Mouse (Mus musculus) thymus, adult 2 months (tissue): ENCODE data around the gene Tuba1b. TPM values are rescaled to one million over a fixed set of nuclear protein-coding genes. Genes with fewer than 3 reads are reported as not detected.

Experiments used
- DNase-seq: peaks from one replicate; pipeline ENCODE4 v3.0.0; 2021
- H3K27ac ChIP-seq: fragments of 200-500 bp; 2 replicates; pipeline ENCODE4 v1.5.1; 2012; ENCODE audit warnings: low read length, control low read depth; ENCODE audit not compliant: control insufficient read depth, insufficient read depth
- H3K27me3 ChIP-seq: fragments of 200-500 bp; 2 replicates; pipeline ENCODE4 v1.6.1; 2012; ENCODE audit warnings: mild to moderate bottlenecking, low read length, moderate library complexity, mixed read lengths; ENCODE audit not compliant: control insufficient read depth, insufficient read depth
- H3K36me3 ChIP-seq: fragments of 200-500 bp; 2 replicates; pipeline ENCODE4 v1.6.1; 2012; ENCODE audit warnings: mild to moderate bottlenecking, low read length, moderate library complexity; ENCODE audit not compliant: control insufficient read depth, insufficient read depth
- H3K4me1 ChIP-seq: fragments of 200-500 bp; replicated peaks from 2 replicates; pipeline ENCODE4 v1.6.1; 2012; ENCODE audit warnings: low read length; ENCODE audit not compliant: control insufficient read depth, insufficient read depth
- H3K4me3 ChIP-seq: fragments of 200-500 bp; 2 replicates; pipeline ENCODE4 v1.5.1; 2012; ENCODE audit warnings: mild to moderate bottlenecking, low read length, control low read depth, moderate library complexity; ENCODE audit not compliant: control insufficient read depth, insufficient read depth
- CTCF ChIP-seq: fragments of 200-500 bp; IDR thresholded peaks from 2 replicates; pipeline ENCODE4 v1.5.1; 2012; ENCODE audit warnings: mild to moderate bottlenecking, control low read depth, low read length, moderate library complexity, borderline replicate concordance; ENCODE audit not compliant: control insufficient read depth, poor library complexity, insufficient read depth; ENCODE audit errors: extremely low read depth
- POLR2A ChIP-seq: fragments of 200-500 bp; IDR thresholded peaks from 2 replicates; pipeline ENCODE4 v1.6.1; 2012; ENCODE audit warnings: mild to moderate bottlenecking, low read length, control low read depth, moderate library complexity; ENCODE audit not compliant: control insufficient read depth, poor library complexity, insufficient read depth; ENCODE audit errors: extremely low read depth
- WGBS: fragments of 180-500 bp; shearing (Covaris S2); methylation state at CpG from one replicate; pipeline ENCODE4 v1.1.7; 2018; 5-methylcytosine and 5-hydroxymethylcytosine counted together
- polyA plus RNA-seq: library from polyadenylated mRNA; depleted of rRNA; stranded (reverse); fragments of >200 nt; gene quantifications from 2 replicates; pipeline ENCODE4 v1.2.3, GENCODE M21; 2012

Tuba1b gene
- polyA plus RNA-seq, 1 experiment, result 3,866 TPM

GRCm38 (mm10) chr15:98914903-98915302 lies 19.5 kb downstream of the Tuba1b start:
- WGBS, result 92% methylated on average over 6 of the region's 6 CpGs
- peak; percentile 25 for DNase-seq
- Histone ChIP-seq H3K27ac (no peak overlapping the region), H3K27me3 (no peaks in the 10 kb centered on the region), H3K4me1 (peaks cover 18% of the 10 kb centered on the region), H3K36me3 (peaks cover 36% of the 10 kb centered on the region), H3K4me3 (no peak overlapping the region)
- no peak for TF ChIP-seq CTCF
- TF ChIP-seq POLR2A, result no peak

DNA sequence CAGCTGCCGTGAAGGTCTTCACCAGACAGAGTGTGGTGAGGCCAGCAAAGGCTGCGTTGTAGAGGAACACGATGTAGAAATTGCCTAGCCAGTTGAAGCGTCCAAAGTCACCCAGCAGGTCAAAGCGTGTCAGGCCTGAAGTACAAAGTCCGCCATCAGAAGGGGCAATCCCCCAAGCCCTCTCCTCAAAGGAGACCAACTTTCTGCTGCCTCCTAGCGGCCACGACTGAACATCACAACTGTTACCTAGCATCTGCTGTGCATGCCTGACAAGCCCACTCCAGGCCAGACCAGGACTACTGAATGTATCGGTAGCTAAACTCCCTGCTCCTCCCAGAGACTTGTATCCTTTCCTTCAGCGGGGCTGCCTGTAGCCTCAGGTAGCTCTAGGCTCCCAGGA lies 29.7 kb downstream of the Tuba1b start:
- WGBS, result 70% methylated on average over 10 of the region's 10 CpGs
- H3K27ac ChIP-seq, result no peak overlapping the region
- no peak overlapping the region for H3K4me3 ChIP-seq
- H3K4me1 ChIP-seq, result no peaks in the 10 kb centered on the region
- TF ChIP-seq CTCF (peak; percentile 75; the same call in 1 of the 2 replicates), POLR2A (no peak)
- peaks cover 44% of the 10 kb centered on the region for H3K36me3 ChIP-seq
- peak; percentile 50 for DNase-seq
- no peaks in the 10 kb centered on the region for H3K27me3 ChIP-seq

- no peak for DNase-seq
- TF ChIP-seq POLR2A (no peak), CTCF (no peak)
- WGBS, result 99% methylated on average over 2 of the region's 2 CpGs
- H3K4me1 ChIP-seq, result no peaks in the 10 kb centered on the region
- no peak overlapping the region for H3K4me3 ChIP-seq
- peaks cover 23% of the 10 kb centered on the region for H3K36me3 ChIP-seq
- no peak overlapping the region for H3K27ac ChIP-seq
- H3K27me3 ChIP-seq, result peaks cover 12% of the 10 kb centered on the region
Measured at GRCm38 (mm10) chr15:98902600-98902999, 31.8 kb downstream of the Tuba1b start.

DNA sequence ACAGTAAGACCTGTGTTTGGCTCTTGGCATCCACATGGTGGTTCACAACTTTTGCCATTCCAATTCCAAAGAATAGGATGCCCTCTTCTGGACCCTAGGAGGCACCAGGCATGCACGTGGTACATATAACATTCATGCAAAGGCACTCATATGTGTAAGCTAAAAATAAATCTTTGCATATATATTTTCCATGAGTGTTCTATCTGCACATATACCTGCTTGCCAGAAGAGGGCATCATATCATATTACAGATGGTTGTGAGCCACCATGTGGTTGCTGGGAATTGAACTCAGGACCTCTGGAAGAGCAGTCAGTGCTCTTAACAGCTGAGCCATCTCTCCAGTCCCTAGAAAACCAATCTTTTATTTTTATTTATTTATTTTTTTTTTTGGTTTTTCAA lies 32.8 kb downstream of the Tuba1b start:
- Histone ChIP-seq H3K4me1 (no peaks in the 10 kb centered on the region), H3K27ac (no peak overlapping the region), H3K36me3 (peaks cover 14% of the 10 kb centered on the region), H3K27me3 (peaks cover 21% of the 10 kb centered on the region), H3K4me3 (no peak overlapping the region)
- TF ChIP-seq POLR2A (no peak), CTCF (no peak)
- DNase-seq, result no peak
- 47% methylated on average over 1 of the region's 1 CpGs for WGBS

DNA sequence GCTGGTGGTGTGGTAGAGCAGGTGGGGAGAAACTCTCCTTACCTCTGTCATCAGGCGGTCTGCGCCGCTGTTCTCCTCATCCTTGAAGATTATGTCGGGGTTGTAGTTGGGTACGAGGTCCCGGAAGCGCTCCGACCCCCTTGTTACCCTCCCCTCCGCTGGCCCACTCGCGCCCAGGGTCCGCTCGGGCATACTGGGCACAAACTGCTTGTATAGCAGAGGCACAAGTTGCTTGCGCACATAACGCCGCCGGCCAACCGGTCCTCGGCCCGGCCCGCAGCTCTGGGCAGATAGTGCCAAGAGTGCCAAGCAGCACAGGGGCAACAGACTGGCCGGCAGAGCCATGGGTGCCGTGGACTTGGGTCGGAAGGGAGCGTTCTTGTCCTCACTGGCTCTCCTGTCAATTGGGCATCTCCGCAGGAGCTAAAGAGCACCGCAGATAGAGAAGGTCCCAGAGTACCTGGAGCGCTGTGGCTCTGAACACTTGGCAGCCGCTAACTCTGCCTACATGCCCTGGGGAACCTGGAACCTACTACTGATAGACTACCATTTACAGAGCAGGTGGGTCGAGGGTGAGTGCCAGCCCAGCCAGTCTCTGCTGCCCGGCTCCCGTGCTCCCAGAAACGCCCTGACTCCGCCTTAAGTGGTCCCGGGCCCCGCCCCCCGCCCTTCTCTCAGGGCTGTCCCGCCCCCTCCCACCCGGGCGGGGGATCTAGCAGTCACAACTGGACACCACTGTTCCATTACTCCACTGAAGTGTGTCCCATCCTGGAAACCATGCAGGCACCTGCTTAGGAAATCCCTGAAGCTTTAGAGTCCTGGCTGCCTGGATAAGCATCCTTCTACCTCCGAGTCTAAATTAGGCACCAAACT lies 36.2 kb downstream of the Tuba1b start, which contains the start of gene Dhh:
TSS of gene Dhh (minus strand) at position 613 of the 873 bp plus-strand sequence.
- TF ChIP-seq CTCF (no peak), POLR2A (no peak)
- DNase-seq, result no peak
- no peak within 1 kb of the TSS for H3K4me3 ChIP-seq
- no peaks in the 10 kb centered on the region for H3K36me3 ChIP-seq
- WGBS, result 4% methylated on average over 41 of the region's 41 CpGs
- H3K4me1 ChIP-seq, result peaks cover 16% of the 10 kb centered on the region
- H3K27me3 ChIP-seq, result peaks cover 46% of the 10 kb centered on the region
- no peak within 1 kb of the TSS for H3K27ac ChIP-seq

DNA sequence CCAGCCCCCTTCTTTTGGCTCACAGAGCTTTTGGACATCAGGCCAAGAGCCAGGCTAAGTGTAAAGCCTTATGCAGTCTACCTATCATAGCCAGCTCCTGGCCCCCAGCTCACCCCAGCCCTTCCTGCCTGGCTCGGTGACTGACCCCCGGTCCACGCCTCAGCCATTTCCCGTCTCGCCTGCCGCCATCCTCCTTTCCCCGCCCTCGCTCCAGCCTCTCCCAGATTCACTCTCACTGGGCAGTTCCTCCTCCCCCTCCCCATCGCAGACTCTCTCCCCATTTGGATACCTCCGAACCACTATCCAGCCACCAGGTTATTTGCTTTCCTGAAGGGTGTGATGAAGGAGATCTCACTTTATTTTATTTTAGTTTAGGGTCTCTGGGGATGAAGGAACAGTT lies 36.9 kb downstream of the Tuba1b start:
- no peaks in the 10 kb centered on the region for H3K36me3 ChIP-seq
- H3K27me3 ChIP-seq, result peaks cover 50% of the 10 kb centered on the region
- DNase-seq, result no peak
- no peak overlapping the region for H3K4me3 ChIP-seq
- TF ChIP-seq POLR2A (no peak), CTCF (no peak)
- no peak overlapping the region for H3K27ac ChIP-seq
- 24% methylated on average over 10 of the region's 10 CpGs for WGBS
- peaks cover 16% of the 10 kb centered on the region for H3K4me1 ChIP-seq
